Mouse (Mus musculus) myocyte (in vitro differentiated cells): ENCODE results near the gene Ppm1e. TPM values are rescaled to one million over a fixed set of nuclear protein-coding genes. Genes with fewer than 3 reads are reported as not detected.

ENCODE experiments used
- H3K27me3 ChIP-seq: one replicate; pipeline ENCODE4 v1.6.1; 2011; ENCODE audit not compliant: control insufficient read depth, insufficient read depth, insufficient read length
- H3K36me3 ChIP-seq: one replicate; pipeline ENCODE4 v1.6.1; 2011; ENCODE audit not compliant: control insufficient read depth, insufficient read depth
- H3K4me2 ChIP-seq: one replicate; pipeline ENCODE4 v1.6.1; 2011; ENCODE audit warnings: low read depth, control low read depth
- H3K4me3 ChIP-seq: one replicate; pipeline ENCODE4 v1.5.1; 2011; ENCODE audit warnings: mild to moderate bottlenecking, control low read depth, moderate library complexity
- H3K79me2 ChIP-seq: one replicate; pipeline ENCODE4 v1.6.1; 2011; ENCODE audit not compliant: control insufficient read depth, insufficient read depth
- H3ac ChIP-seq: one replicate; pipeline ENCODE4 v1.6.1; 2011; ENCODE audit not compliant: control insufficient read depth, insufficient read length
- CEBPB ChIP-seq: IDR thresholded peaks from 2 replicates; pipeline ENCODE4 v1.6.1; 2011; ENCODE audit warnings: mild to moderate bottlenecking, moderate library complexity; ENCODE audit not compliant: poor library complexity, insufficient read depth, severe bottlenecking
- E2F4 ChIP-seq: IDR thresholded peaks from one replicate; pipeline ENCODE4 v1.6.1; 2011; ENCODE audit warnings: mild to moderate bottlenecking, control low read depth, moderate library complexity; ENCODE audit not compliant: insufficient read depth
- MAX ChIP-seq: IDR thresholded peaks from one replicate; pipeline ENCODE4 v1.6.1; 2011; ENCODE audit warnings: low read depth, mild to moderate bottlenecking, control low read depth
- MYOD1 ChIP-seq, 3 experiments: IDR thresholded peaks; one replicate each; pipeline ENCODE4 v1.6.1; 2011; ENCODE audit warnings: control low read depth in 2 of 3, low read depth in 2 of 3, mild to moderate bottlenecking in 2 of 3, moderate library complexity in 1 of 3; ENCODE audit not compliant: insufficient read length in 2 of 3, control insufficient read depth in 1 of 3
- MYOG ChIP-seq, 3 experiments: IDR thresholded peaks; one replicate each; pipeline ENCODE4 v1.6.1; 2011; ENCODE audit warnings: control low read depth in 2 of 3, low read depth in 2 of 3, mild to moderate bottlenecking in 2 of 3; ENCODE audit not compliant: insufficient read length in 2 of 3, control insufficient read depth in 1 of 3, insufficient read depth in 1 of 3
- POLR2A ChIP-seq: IDR thresholded peaks from one replicate; pipeline ENCODE4 v1.6.1; 2011; ENCODE audit warnings: low read depth, mild to moderate bottlenecking, control low read depth, moderate library complexity; ENCODE audit not compliant: insufficient read length
- POLR2AphosphoS2 ChIP-seq: IDR thresholded peaks from one replicate; pipeline ENCODE4 v1.6.1; 2011; ENCODE audit warnings: low read depth, control low read depth; ENCODE audit not compliant: insufficient read length
- REST ChIP-seq: IDR thresholded peaks from one replicate; pipeline ENCODE4 v1.6.1; 2011; ENCODE audit warnings: mild to moderate bottlenecking, control low read depth, moderate library complexity; ENCODE audit not compliant: insufficient read depth, insufficient read length
- SRF ChIP-seq: IDR thresholded peaks from one replicate; pipeline ENCODE4 v1.6.1; 2011; ENCODE audit warnings: low read depth; ENCODE audit not compliant: control insufficient read depth, insufficient read length
- TCF12 ChIP-seq: IDR thresholded peaks from one replicate; pipeline ENCODE4 v1.6.1; 2011; ENCODE audit warnings: mild to moderate bottlenecking, control low read depth; ENCODE audit not compliant: poor library complexity, insufficient read depth, severe bottlenecking
- TCF3 ChIP-seq: IDR thresholded peaks from one replicate; pipeline ENCODE4 v1.6.1; 2011; ENCODE audit warnings: low read depth, control low read depth; ENCODE audit not compliant: insufficient read length
- USF1 ChIP-seq: IDR thresholded peaks from one replicate; pipeline ENCODE4 v1.6.1; 2011; ENCODE audit warnings: low read depth, mild to moderate bottlenecking, control low read depth, moderate library complexity
- polyA plus RNA-seq: library from polyadenylated mRNA; unstranded; fragments of >200 nt; fragmentation: generic; extraction: Trizol; gene quantifications from one replicate; pipeline ENCODE4 v1.2.1, GENCODE M21; 2012; ENCODE audit warnings: missing spikeins

Gene Ppm1e
- polyA plus RNA-seq, 1 experiment: 1.4 TPM

DNA sequence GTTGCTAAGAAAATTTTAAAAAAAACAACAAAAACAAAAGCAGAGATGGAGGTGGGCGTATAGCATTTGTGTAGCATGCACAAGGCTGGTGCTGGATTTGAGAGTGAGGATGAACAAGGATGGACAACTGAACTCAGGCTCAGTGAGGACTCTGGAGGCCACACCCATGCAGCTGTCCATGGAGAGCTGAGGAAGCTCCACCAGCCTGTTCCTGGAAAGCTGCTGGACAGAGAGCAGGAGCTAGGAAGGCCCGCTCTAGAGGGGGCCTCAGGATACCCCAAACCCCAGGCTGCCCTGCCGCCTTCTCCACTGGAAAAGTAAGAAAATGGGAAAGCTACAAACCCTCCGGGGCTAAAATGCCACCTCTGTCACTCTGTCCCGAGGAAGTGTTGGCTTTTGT, 101.5 kb downstream of the Ppm1e start:
- no peak for TF ChIP-seq MAX
- TF ChIP-seq USF1: no peak
- TF ChIP-seq E2F4: no peak
- TF ChIP-seq MYOD1 (IDR thresholded peaks at IDR 0.05; ENCODE audit: control insufficient read depth in 1 of 3, insufficient read length in 2 of 3, low read depth in 2 of 3): peak in 2 of 3 experiments; percentile 47 to 74
- peak in 2 of 3 experiments; percentile 36 to 82 for TF ChIP-seq MYOG (IDR thresholded peaks at IDR 0.05; ENCODE audit: control insufficient read depth in 1 of 3, insufficient read depth in 1 of 3, insufficient read length in 2 of 3, low read depth in 2 of 3)
- TF ChIP-seq TCF3: no peak
- TF ChIP-seq TCF12: no peak
- TF ChIP-seq CEBPB: no peak
- TF ChIP-seq POLR2A: no peak
- no peak for TF ChIP-seq SRF
- TF ChIP-seq POLR2AphosphoS2: no peak

DNA sequence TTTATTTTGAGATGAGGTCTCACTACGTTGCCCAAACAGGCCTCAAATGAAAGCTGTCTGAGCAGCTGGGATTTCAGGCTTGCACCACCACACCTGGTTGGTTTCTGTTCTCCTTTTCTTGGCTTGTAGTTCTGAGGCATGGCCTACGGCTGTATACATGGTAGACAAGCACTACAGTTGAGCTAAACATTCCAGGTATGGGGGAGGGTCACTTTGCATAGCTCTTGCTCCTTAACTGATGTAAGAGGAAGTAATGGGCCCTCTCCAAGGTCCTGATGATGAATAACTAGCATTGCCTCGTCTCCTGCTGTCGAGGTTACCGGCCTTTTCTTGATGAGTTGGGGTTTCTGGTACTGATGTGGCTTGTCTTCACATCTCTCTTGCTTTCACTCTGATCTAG, 104.7 kb downstream of the Ppm1e start:
- H3K4me2 ChIP-seq: no peak overlapping the region
- H3ac ChIP-seq: no peak overlapping the region
- H3K27me3 ChIP-seq: no peaks in the 10 kb centered on the region
- H3K36me3 ChIP-seq: no peaks in the 10 kb centered on the region
- H3K4me3 ChIP-seq: no peak overlapping the region
- TF ChIP-seq MAX (peak; percentile 61), POLR2AphosphoS2 (no peak), POLR2A (no peak), SRF (no peak), REST (peak; percentile 57), TCF12 (no peak), MYOG (IDR thresholded peaks at IDR 0.05; ENCODE audit: control insufficient read depth in 1 of 3, insufficient read depth in 1 of 3, insufficient read length in 2 of 3, low read depth in 2 of 3) (no peak), CEBPB (peak; percentile 90)
- no peaks in the 10 kb centered on the region for H3K79me2 ChIP-seq

More for the DNA sequence above, 101.5 kb downstream of the Ppm1e start:
- Histone ChIP-seq H3K4me3 (no peak overlapping the region), H3ac (no peak overlapping the region), H3K27me3 (no peaks in the 10 kb centered on the region), H3K4me2 (no peak overlapping the region), H3K79me2 (no peaks in the 10 kb centered on the region), H3K36me3 (no peaks in the 10 kb centered on the region)

DNA sequence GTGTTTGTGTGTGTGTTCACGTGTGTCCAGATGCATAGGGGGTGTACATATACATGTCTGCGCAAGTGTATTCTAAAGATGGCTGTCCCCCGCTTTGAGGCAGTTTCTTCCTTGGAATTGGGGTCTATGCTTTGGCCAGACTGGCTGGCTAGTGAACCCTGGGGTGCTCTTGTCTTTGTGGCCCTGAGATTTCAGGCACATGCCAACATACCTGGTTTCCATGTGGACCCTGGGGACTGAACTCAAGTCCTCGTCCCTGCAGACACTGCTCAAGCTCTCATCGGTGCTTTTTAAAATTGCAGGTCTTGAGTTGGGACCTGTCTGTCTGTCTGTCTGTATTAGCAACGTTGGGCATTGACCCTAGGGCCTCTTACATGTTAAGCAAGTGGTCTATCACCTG, 105.5 kb downstream of the Ppm1e start:
- no peaks in the 10 kb centered on the region for H3K79me2 ChIP-seq
- H3K36me3 ChIP-seq: no peaks in the 10 kb centered on the region
- H3ac ChIP-seq: no peak overlapping the region
- no peak overlapping the region for H3K4me2 ChIP-seq
- no peaks in the 10 kb centered on the region for H3K27me3 ChIP-seq
- TF ChIP-seq TCF12 (no peak), E2F4 (no peak), CEBPB (no peak), SRF (no peak), USF1 (no peak), TCF3 (no peak), MYOD1 (IDR thresholded peaks at IDR 0.05; ENCODE audit: control insufficient read depth in 1 of 3, insufficient read length in 2 of 3, low read depth in 2 of 3) (no peak)
- no peak overlapping the region for H3K4me3 ChIP-seq

DNA sequence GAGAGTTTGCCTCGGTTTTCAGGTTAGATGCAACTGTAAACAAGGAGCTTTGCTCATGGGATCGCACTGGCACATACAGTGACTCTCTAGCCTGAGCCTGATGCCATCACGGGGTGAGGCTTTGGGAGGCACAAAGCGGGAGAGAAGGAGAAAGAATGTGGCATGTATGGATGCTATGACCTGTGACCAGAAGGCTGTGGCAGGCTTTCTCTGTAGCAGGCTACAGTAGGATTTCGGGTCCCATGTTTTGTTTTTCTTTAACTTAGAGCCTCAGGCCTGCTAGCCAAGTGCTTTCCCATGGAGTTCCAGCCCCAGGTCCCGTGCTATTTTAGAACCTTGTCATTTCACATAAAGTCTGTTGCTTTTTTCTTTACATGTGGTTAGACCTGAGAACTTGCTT, 108.7 kb downstream of the Ppm1e start:
- H3K4me2 ChIP-seq: no peak overlapping the region
- no peaks in the 10 kb centered on the region for H3K36me3 ChIP-seq
- no peak overlapping the region for H3ac ChIP-seq
- H3K4me3 ChIP-seq: no peak overlapping the region
- TF ChIP-seq REST: no peak
- TF ChIP-seq MAX: no peak
- TF ChIP-seq POLR2A: no peak
- no peak for TF ChIP-seq POLR2AphosphoS2
- TF ChIP-seq SRF: no peak
- no peak for TF ChIP-seq TCF3
- no peak for TF ChIP-seq E2F4
- TF ChIP-seq MYOD1 (IDR thresholded peaks at IDR 0.05; ENCODE audit: control insufficient read depth in 1 of 3, insufficient read length in 2 of 3, low read depth in 2 of 3): no peak
- no peaks in the 10 kb centered on the region for H3K79me2 ChIP-seq
- H3K27me3 ChIP-seq: no peaks in the 10 kb centered on the region

DNA sequence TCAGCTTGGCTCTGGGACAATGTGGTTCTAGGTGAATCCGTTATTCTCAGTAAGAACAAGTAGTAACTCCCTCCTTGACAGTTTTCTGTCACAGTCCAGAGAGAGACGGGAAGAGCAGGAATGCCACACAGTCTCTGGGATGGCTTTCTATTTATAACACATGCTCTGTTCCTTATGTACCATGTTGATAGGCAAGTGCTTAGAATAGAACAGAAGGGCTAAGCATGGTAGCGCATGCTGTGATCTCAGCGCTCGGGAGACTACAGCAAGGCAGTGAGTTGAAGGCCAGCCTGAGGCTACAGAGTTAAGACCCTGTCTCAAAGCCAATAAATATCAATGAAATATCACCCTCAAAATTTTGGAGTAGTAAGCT, 111.3 kb downstream of the Ppm1e start:
- H3K79me2 ChIP-seq: no peaks in the 10 kb centered on the region
- no peak overlapping the region for H3ac ChIP-seq
- H3K4me2 ChIP-seq: no peak overlapping the region
- TF ChIP-seq SRF (no peak), MYOD1 (IDR thresholded peaks at IDR 0.05; ENCODE audit: control insufficient read depth in 1 of 3, insufficient read length in 2 of 3, low read depth in 2 of 3) (no peak), POLR2AphosphoS2 (no peak), POLR2A (no peak), CEBPB (no peak), REST (no peak), E2F4 (no peak), USF1 (no peak), MYOG (IDR thresholded peaks at IDR 0.05; ENCODE audit: control insufficient read depth in 1 of 3, insufficient read depth in 1 of 3, insufficient read length in 2 of 3, low read depth in 2 of 3) (no peak), MAX (no peak), TCF3 (no peak), TCF12 (no peak)
- H3K4me3 ChIP-seq: no peak overlapping the region
- no peaks in the 10 kb centered on the region for H3K36me3 ChIP-seq
- H3K27me3 ChIP-seq: no peaks in the 10 kb centered on the region
